Mouse (Mus musculus): Measurements from ENCODE around the gene Aldh18a1. TPM values are rescaled to one million over a fixed set of nuclear protein-coding genes. Genes with fewer than 3 reads are reported as not detected.
A peak's percentile ranks its signal among the peaks of the same experiment; 100 is the strongest.

Aldh18a1 gene
- polyA plus RNA-seq, 1 experiment from 2014 or later, result 60.8 TPM

GRCm38 (mm10) chr19:40554343-40554742 is 33.9 kb downstream of the Aldh18a1 start:
- H3K9ac ChIP-seq (replicated peaks; ENCODE audit: low read depth, low read length), result no peak overlapping the region
- H3K4me1 ChIP-seq (ENCODE audit: control insufficient read depth, insufficient read depth, low read length), result 0 out of 2 replicates have a peak, but pooled peaks cover 13% of the 10 kb centered on the region
- ATAC-seq (ENCODE audit: insufficient number of reproducible peaks, insufficient read depth, low FRiP score, low read depth), result 0 out of 2 replicates have a peak, but pooled peaks have one; percentile 1
- peak overlapping the region; percentile 52; the same call in 1 of the 2 replicates for H3K27ac ChIP-seq (ENCODE audit: low read length)
- no peaks in the 10 kb centered on the region for H3K27me3 ChIP-seq (ENCODE audit: control insufficient read depth, insufficient read depth, low read length)
- 72% methylated on average over 11 of the region's 11 CpGs for WGBS
- no peaks in the 10 kb centered on the region for H3K9me3 ChIP-seq (ENCODE audit: control insufficient read depth, low read depth, low read length)
- no peak overlapping the region for H3K4me2 ChIP-seq (replicated peaks; ENCODE audit: low read depth, low read length)
- H3K4me3 ChIP-seq (ENCODE audit: low read depth, low read length), result no peak overlapping the region
- H3K36me3 ChIP-seq (ENCODE audit: control insufficient read depth, insufficient read depth, low read length), result peaks cover 31% of the 10 kb centered on the region

DNA sequence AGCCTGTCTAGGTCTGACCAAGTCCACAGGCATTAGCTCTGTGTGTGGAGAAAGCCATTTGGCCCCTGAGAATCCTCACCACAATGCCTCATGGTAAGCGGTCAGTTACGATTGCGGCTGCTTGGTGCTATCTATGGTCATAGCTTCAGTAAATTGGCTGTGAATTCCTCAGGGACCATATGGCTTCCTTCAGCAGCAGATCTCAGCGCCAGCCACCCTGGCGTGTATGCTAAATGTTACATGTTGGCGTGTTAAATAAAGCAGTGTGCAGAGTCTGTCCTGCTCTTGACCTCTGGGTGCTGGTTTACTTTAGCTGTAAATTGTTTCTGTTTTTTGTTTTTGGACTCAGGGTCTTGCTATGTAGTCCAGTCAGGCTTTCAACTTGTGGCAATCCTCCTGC is 34.4 kb downstream of the Aldh18a1 start:
- no peak overlapping the region for H3K9ac ChIP-seq (replicated peaks; ENCODE audit: low read depth, low read length)
- peak; percentile 11; the same call in 1 of the 2 replicates for ATAC-seq (ENCODE audit: insufficient number of reproducible peaks, insufficient read depth, low FRiP score, low read depth)
- 64% methylated on average over 6 of the region's 6 CpGs for WGBS
- peaks cover 31% of the 10 kb centered on the region for H3K36me3 ChIP-seq (ENCODE audit: control insufficient read depth, insufficient read depth, low read length)
- 0 out of 2 replicates have a peak, but pooled peaks cover 13% of the 10 kb centered on the region for H3K4me1 ChIP-seq (ENCODE audit: control insufficient read depth, insufficient read depth, low read length)
- H3K27me3 ChIP-seq (ENCODE audit: control insufficient read depth, insufficient read depth, low read length), result no peaks in the 10 kb centered on the region
- no peak overlapping the region for H3K4me2 ChIP-seq (replicated peaks; ENCODE audit: low read depth, low read length)
- H3K9me3 ChIP-seq (ENCODE audit: control insufficient read depth, low read depth, low read length), result no peaks in the 10 kb centered on the region
- no peak overlapping the region for H3K4me3 ChIP-seq (ENCODE audit: low read depth, low read length)
- H3K27ac ChIP-seq (ENCODE audit: low read length), result no peak overlapping the region; the same call in 1 of the 2 replicates

- no peaks in the 10 kb centered on the region for H3K9me3 ChIP-seq (ENCODE audit: control insufficient read depth, low read depth, low read length)
- no peak overlapping the region for H3K9ac ChIP-seq (replicated peaks; ENCODE audit: low read depth, low read length)
- 89% methylated on average over 14 of the region's 14 CpGs for WGBS
- no peak overlapping the region for H3K4me2 ChIP-seq (replicated peaks; ENCODE audit: low read depth, low read length)
- no peak overlapping the region for H3K4me3 ChIP-seq (ENCODE audit: low read depth, low read length)
- 0 out of 2 replicates have a peak, but pooled peaks cover 13% of the 10 kb centered on the region for H3K4me1 ChIP-seq (ENCODE audit: control insufficient read depth, insufficient read depth, low read length)
- H3K27me3 ChIP-seq (ENCODE audit: control insufficient read depth, insufficient read depth, low read length), result no peaks in the 10 kb centered on the region
- H3K36me3 ChIP-seq (ENCODE audit: control insufficient read depth, insufficient read depth, low read length), result peaks cover 31% of the 10 kb centered on the region
- peak; percentile 34; the same call in 1 of the 2 replicates for ATAC-seq (ENCODE audit: insufficient number of reproducible peaks, insufficient read depth, low FRiP score, low read depth)
- H3K27ac ChIP-seq (ENCODE audit: low read length), result no peak overlapping the region
Observed at GRCm38 (mm10) chr19:40553014-40553789, 35.1 kb downstream of the Aldh18a1 start.

GRCm38 (mm10) chr19:40549516-40550135 is 38.6 kb downstream of the Aldh18a1 start:
- no peaks in the 10 kb centered on the region for H3K9me3 ChIP-seq (ENCODE audit: control insufficient read depth, low read depth, low read length)
- 49% methylated on average over 6 of the region's 6 CpGs for WGBS
- peak overlapping the region; percentile 45; the same call in 1 of the 2 replicates for H3K27ac ChIP-seq (ENCODE audit: low read length)
- peaks cover 11% of the 10 kb centered on the region; the same call in 1 of the 2 replicates for H3K36me3 ChIP-seq (ENCODE audit: control insufficient read depth, insufficient read depth, low read length)
- H3K9ac ChIP-seq (replicated peaks; ENCODE audit: low read depth, low read length), result no peak overlapping the region
- H3K4me1 ChIP-seq (ENCODE audit: control insufficient read depth, insufficient read depth, low read length), result 0 out of 2 replicates have a peak, but pooled peaks cover 12% of the 10 kb centered on the region
- no peak overlapping the region for H3K4me2 ChIP-seq (replicated peaks; ENCODE audit: low read depth, low read length)
- no peaks in the 10 kb centered on the region for H3K27me3 ChIP-seq (ENCODE audit: control insufficient read depth, insufficient read depth, low read length)
- no peak overlapping the region for H3K4me3 ChIP-seq (ENCODE audit: low read depth, low read length)
- no peak for ATAC-seq (ENCODE audit: insufficient number of reproducible peaks, insufficient read depth, low FRiP score, low read depth)

- Histone ChIP-seq H3K27me3 (ENCODE audit: control insufficient read depth, insufficient read depth, low read length) (no peaks in the 10 kb centered on the region), H3K4me1 (ENCODE audit: control insufficient read depth, insufficient read depth, low read length) (0 out of 2 replicates have a peak, but pooled peaks cover 6% of the 10 kb centered on the region), H3K36me3 (ENCODE audit: control insufficient read depth, insufficient read depth, low read length) (peaks cover 11% of the 10 kb centered on the region; the same call in 1 of the 2 replicates), H3K27ac (ENCODE audit: low read length) (peak overlapping the region; percentile 23; the same call in 1 of the 2 replicates), H3K9me3 (ENCODE audit: control insufficient read depth, low read depth, low read length) (no peaks in the 10 kb centered on the region), H3K4me3 (ENCODE audit: low read depth, low read length) (no peak overlapping the region), H3K9ac (replicated peaks; ENCODE audit: low read depth, low read length) (no peak overlapping the region), H3K4me2 (replicated peaks; ENCODE audit: low read depth, low read length) (no peak overlapping the region)
- ATAC-seq (ENCODE audit: insufficient number of reproducible peaks, insufficient read depth, low FRiP score, low read depth), result 0 out of 2 replicates have a peak, but pooled peaks have one; percentile 39
- 35% methylated on average over 5 of the region's 5 CpGs for WGBS
Observed at GRCm38 (mm10) chr19:40548796-40549515, 39.3 kb downstream of the Aldh18a1 start.

GRCm38 (mm10) chr19:40548386-40548785 is 39.9 kb downstream of the Aldh18a1 start:
- H3K4me2 ChIP-seq (replicated peaks; ENCODE audit: low read depth, low read length), result no peak overlapping the region
- H3K4me3 ChIP-seq (ENCODE audit: low read depth, low read length), result no peak overlapping the region
- no peak overlapping the region; the same call in 1 of the 2 replicates for H3K27ac ChIP-seq (ENCODE audit: low read length)
- H3K27me3 ChIP-seq (ENCODE audit: control insufficient read depth, insufficient read depth, low read length), result no peaks in the 10 kb centered on the region
- no peaks in the 10 kb centered on the region for H3K9me3 ChIP-seq (ENCODE audit: control insufficient read depth, low read depth, low read length)
- no peak overlapping the region for H3K9ac ChIP-seq (replicated peaks; ENCODE audit: low read depth, low read length)
- H3K4me1 ChIP-seq (ENCODE audit: control insufficient read depth, insufficient read depth, low read length), result 0 out of 2 replicates have a peak, but pooled peaks cover 3% of the 10 kb centered on the region
- no peak for ATAC-seq (ENCODE audit: insufficient number of reproducible peaks, insufficient read depth, low FRiP score, low read depth)
- 85% methylated on average over 6 of the region's 6 CpGs for WGBS
- H3K36me3 ChIP-seq (ENCODE audit: control insufficient read depth, insufficient read depth, low read length), result peaks cover 11% of the 10 kb centered on the region; the same call in 1 of the 2 replicates

GRCm38 (mm10) chr19:40544856-40545255 is 43.4 kb downstream of the Aldh18a1 start:
- Histone ChIP-seq H3K4me3 (ENCODE audit: low read depth, low read length) (no peak overlapping the region), H3K4me2 (replicated peaks; ENCODE audit: low read depth, low read length) (no peak overlapping the region), H3K27ac (ENCODE audit: low read length) (no peak overlapping the region), H3K36me3 (ENCODE audit: control insufficient read depth, insufficient read depth, low read length) (no peaks in the 10 kb centered on the region), H3K9me3 (ENCODE audit: control insufficient read depth, low read depth, low read length) (no peaks in the 10 kb centered on the region), H3K27me3 (ENCODE audit: control insufficient read depth, insufficient read depth, low read length) (no peaks in the 10 kb centered on the region), H3K4me1 (ENCODE audit: control insufficient read depth, insufficient read depth, low read length) (0 out of 2 replicates have a peak, but pooled peaks cover under 1% of the 10 kb centered on the region), H3K9ac (replicated peaks; ENCODE audit: low read depth, low read length) (no peak overlapping the region)
- 9% methylated on average over 3 of the region's 3 CpGs for WGBS
- no peak for ATAC-seq (ENCODE audit: insufficient number of reproducible peaks, insufficient read depth, low FRiP score, low read depth)

- no peaks in the 10 kb centered on the region for H3K9me3 ChIP-seq (ENCODE audit: control insufficient read depth, low read depth, low read length)
- no peak for ATAC-seq (ENCODE audit: insufficient number of reproducible peaks, insufficient read depth, low FRiP score, low read depth)
- H3K4me1 ChIP-seq (ENCODE audit: control insufficient read depth, insufficient read depth, low read length), result no peaks in the 10 kb centered on the region
- H3K4me2 ChIP-seq (replicated peaks; ENCODE audit: low read depth, low read length), result no peak overlapping the region
- no peaks in the 10 kb centered on the region for H3K36me3 ChIP-seq (ENCODE audit: control insufficient read depth, insufficient read depth, low read length)
- no peak overlapping the region for H3K9ac ChIP-seq (replicated peaks; ENCODE audit: low read depth, low read length)
- no peak overlapping the region for H3K4me3 ChIP-seq (ENCODE audit: low read depth, low read length)
- no peak overlapping the region for H3K27ac ChIP-seq (ENCODE audit: low read length)
- 73% methylated on average over 7 of the region's 7 CpGs for WGBS
- no peaks in the 10 kb centered on the region for H3K27me3 ChIP-seq (ENCODE audit: control insufficient read depth, insufficient read depth, low read length)
Observed at GRCm38 (mm10) chr19:40542776-40543175, 45.5 kb downstream of the Aldh18a1 start.
